Comparison of ENCODE assay signal across 9 mouse cellular contexts in genomic region chr4:58944206-58944553, GRCm38 (mm10). TPM values are rescaled to one million over a fixed set of nuclear protein-coding genes. Genes with fewer than 3 reads are reported as not detected.
DNase-seq lines count a peak whose midpoint lies in the region; ATAC-seq and TF ChIP-seq lines count a peak whose summit lies in the region.
"Had no signal": no experiment of that assay in that cellular context is flagged by ENCODE, and none has a peak within 500 bp of the region (broad histone marks: within the 10 kb centered on the region; RNA-seq: fewer than 3 reads in every experiment).

No protein-coding gene starts in this region.

- H3K36me3 ChIP-seq in heart, embryonic 13.5 days = no peaks in the 10 kb centered on the region
- H3K36me3 ChIP-seq in E14TG2a.4 (ENCODE audit: insufficient read depth, low read length) = no peaks in the 10 kb centered on the region
- no peaks in the 10 kb centered on the region for H3K36me3 ChIP-seq in forebrain, postnatal 0 days (ENCODE audit: insufficient read depth)
- no peaks in the 10 kb centered on the region for H3K36me3 ChIP-seq in liver, postnatal 0 days (replicated peaks; ENCODE audit: insufficient read depth, low read length)

- peak overlapping the region; percentile 82 for H3K9ac ChIP-seq in heart, embryonic 13.5 days
- H3K9ac ChIP-seq in forebrain, postnatal 0 days = peak overlapping the region; percentile 70
- 0 out of 2 replicates have a peak overlapping the region, but pooled peaks have one; percentile 55 for H3K9ac ChIP-seq in liver, postnatal 0 days (replicated peaks)

- H3K27me3 ChIP-seq in heart, embryonic 13.5 days (replicated peaks) = peaks cover 20% of the 10 kb centered on the region
- peaks cover 61% of the 10 kb centered on the region for H3K27me3 ChIP-seq in E14TG2a.4 (ENCODE audit: insufficient read depth, low read length)
- H3K27me3 ChIP-seq in forebrain, postnatal 0 days (ENCODE audit: insufficient read depth, low read length) = no peaks in the 10 kb centered on the region
- peaks cover 12% of the 10 kb centered on the region; the same call in 1 of the 2 replicates for H3K27me3 ChIP-seq in liver, postnatal 0 days (ENCODE audit: insufficient read depth, low read length)

- peak overlapping the region; percentile 73 for H3K4me3 ChIP-seq in heart, embryonic 13.5 days
- peak overlapping the region; percentile 87 for H3K4me3 ChIP-seq in E14TG2a.4 (replicated peaks; ENCODE audit: low read length)
- H3K4me3 ChIP-seq in forebrain, postnatal 0 days (ENCODE audit: low read depth, low read length) = peak overlapping the region; percentile 67
- H3K4me3 ChIP-seq in liver, postnatal 0 days (ENCODE audit: low read depth, low read length) = peak overlapping the region; percentile 67

- no peak for TF ChIP-seq EP300 in liver, postnatal 0 days (IDR thresholded peaks at IDR 0.05; ENCODE audit: low read depth)

- 20% methylated on average over 6 of the region's 6 CpGs for WGBS in heart, embryonic 13.5 days
- WGBS in forebrain, postnatal 0 days = 18% methylated on average over 6 of the region's 6 CpGs
- WGBS in liver, postnatal 0 days (ENCODE audit: insufficient replicate concordance) = 14% methylated on average over 6 of the region's 6 CpGs

- no peak overlapping the region for H3K27ac ChIP-seq in heart, embryonic 13.5 days (replicated peaks)
- H3K27ac ChIP-seq in forebrain, postnatal 0 days (ENCODE audit: low read depth, low read length) = peak overlapping the region; percentile 78; the same call in 1 of the 2 replicates
- no peak overlapping the region for H3K27ac ChIP-seq in liver, postnatal 0 days (ENCODE audit: low read depth)
- H3K27ac ChIP-seq: macrophage had no signal

- intact Hi-C loops in heart, postnatal 14 days (cut with DNase I) = no loop called here

- H3K4me1 ChIP-seq in heart, embryonic 13.5 days = peaks cover 8% of the 10 kb centered on the region; the same call in 1 of the 2 replicates
- peaks cover 6% of the 10 kb centered on the region for H3K4me1 ChIP-seq in E14TG2a.4 (replicated peaks; ENCODE audit: low read depth, low read length)
- H3K4me1 ChIP-seq in forebrain, postnatal 0 days (ENCODE audit: insufficient read depth) = no peaks in the 10 kb centered on the region
- H3K4me1 ChIP-seq in liver, postnatal 0 days (ENCODE audit: insufficient read depth) = peaks cover 13% of the 10 kb centered on the region

- H3K9me3 ChIP-seq in heart, embryonic 13.5 days = no peaks in the 10 kb centered on the region
- peaks cover 10% of the 10 kb centered on the region for H3K9me3 ChIP-seq in E14TG2a.4 (ENCODE audit: low read length)
- H3K9me3 ChIP-seq in forebrain, postnatal 0 days (ENCODE audit: low read length) = no peaks in the 10 kb centered on the region
- no peaks in the 10 kb centered on the region for H3K9me3 ChIP-seq in liver, postnatal 0 days (ENCODE audit: low read length)

- peak overlapping the region; percentile 78 for H3K4me2 ChIP-seq in heart, embryonic 13.5 days
- peak overlapping the region; percentile 79 for H3K4me2 ChIP-seq in forebrain, postnatal 0 days (ENCODE audit: low read depth)
- peak overlapping the region; percentile 96 for H3K4me2 ChIP-seq in liver, postnatal 0 days (ENCODE audit: low read depth, low read length)

- no peak for DNase-seq in heart, postnatal 14 days
- no peak for DNase-seq in forebrain, postnatal 0 days
- no peak for DNase-seq in liver, postnatal 0 days
- no peak for DNase-seq in right cerebral cortex, postnatal 36 days (ENCODE audit: low spot score in 2 of 2)
- no peak for DNase-seq in cerebellum, postnatal 36 days
- DNase-seq in ovary, postnatal 10 days (ENCODE audit: low spot score) = no peak

- ATAC-seq in heart, embryonic 13.5 days (ENCODE audit: extremely low read depth, insufficient number of reproducible peaks, low FRiP score, low TSS enrichment) = no peak
- 0 out of 2 replicates have a peak, but pooled peaks have one; percentile 3 for ATAC-seq in forebrain, postnatal 0 days
- no peak for ATAC-seq in liver, postnatal 0 days

- no peak for TF ChIP-seq CTCF in E14TG2a.4 (conservative IDR thresholded peaks at IDR 0.05; ENCODE audit: low read length)
- TF ChIP-seq CTCF in forebrain, postnatal 0 days (IDR thresholded peaks at IDR 0.05; ENCODE audit: low read depth) = no peak
- no peak for TF ChIP-seq CTCF in liver, postnatal 0 days (IDR thresholded peaks at IDR 0.05; ENCODE audit: low read depth)

RNA-seq across cellular contexts. Expression of gene Zkscan16, which starts 0.8 kb away (rescaled TPM):
- polyA plus RNA-seq in heart, embryonic 13.5 days (2015; fragmentation: Nextera tagmentation; extraction: Ambion mirVana) = 0.18 and 0.35 TPM in 2 replicates
- total RNA-seq in heart, postnatal 14 days (2021) = not detected
- 3.7 and 5.6 TPM in 2 replicates for total RNA-seq in forebrain, postnatal 0 days (2014; rRNA removed)
- polyA plus RNA-seq in forebrain, postnatal 0 days (2015; fragmentation: Nextera tagmentation; extraction: Ambion mirVana) = 0.44 and 1.5 TPM in 2 replicates
- 0.06 TPM in 1 of 2 replicates, not detected in the other for polyA plus RNA-seq in liver, postnatal 0 days (2015; fragmentation: Nextera tagmentation; extraction: Ambion mirVana)
- polyA plus RNA-seq: macrophage had no signal

RNA-seq across cellular contexts. Expression of gene Ecpas, which starts 31.6 kb away (rescaled TPM):
- 19.1 and 20.8 TPM in 2 replicates for polyA plus RNA-seq in heart, embryonic 13.5 days (2015; fragmentation: Nextera tagmentation; extraction: Ambion mirVana)
- total RNA-seq in heart, postnatal 14 days (2021) = 100 to 1,000 TPM; 166 to 176 TPM
- total RNA-seq in forebrain, postnatal 0 days (2014; rRNA removed) = 64.5 and 81.6 TPM in 2 replicates
- polyA plus RNA-seq in forebrain, postnatal 0 days (2015; fragmentation: Nextera tagmentation; extraction: Ambion mirVana) = 19.5 and 22.5 TPM in 2 replicates
- 9.1 and 13.0 TPM in 2 replicates for polyA plus RNA-seq in liver, postnatal 0 days (2015; fragmentation: Nextera tagmentation; extraction: Ambion mirVana)

RNA-seq across cellular contexts. Expression of gene Ptgr1, which starts 42.7 kb away (rescaled TPM):
- 8.5 and 10.7 TPM in 2 replicates for polyA plus RNA-seq in heart, embryonic 13.5 days (2015; fragmentation: Nextera tagmentation; extraction: Ambion mirVana)
- total RNA-seq in heart, postnatal 14 days (2021) = 1 to 10 TPM; 4.9 to 5.0 TPM
- total RNA-seq in forebrain, postnatal 0 days (2014; rRNA removed) = 2.0 and 2.8 TPM in 2 replicates
- 3.2 and 3.8 TPM in 2 replicates for polyA plus RNA-seq in forebrain, postnatal 0 days (2015; fragmentation: Nextera tagmentation; extraction: Ambion mirVana)
- polyA plus RNA-seq in liver, postnatal 0 days (2015; fragmentation: Nextera tagmentation; extraction: Ambion mirVana) = 6.4 and 6.8 TPM in 2 replicates

RNA-seq across cellular contexts. Expression of gene Dnajc25, which starts 50.7 kb away (rescaled TPM):
- 9.0 and 10.6 TPM in 2 replicates for polyA plus RNA-seq in heart, embryonic 13.5 days (2015; fragmentation: Nextera tagmentation; extraction: Ambion mirVana)
- total RNA-seq in heart, postnatal 14 days (2021) = 10 to 100 TPM; 16.2 to 16.5 TPM
- total RNA-seq in forebrain, postnatal 0 days (2014; rRNA removed) = 4.5 and 5.7 TPM in 2 replicates
- 4.6 and 8.5 TPM in 2 replicates for polyA plus RNA-seq in forebrain, postnatal 0 days (2015; fragmentation: Nextera tagmentation; extraction: Ambion mirVana)
- polyA plus RNA-seq in liver, postnatal 0 days (2015; fragmentation: Nextera tagmentation; extraction: Ambion mirVana) = 12.5 and 13.8 TPM in 2 replicates

RNA-seq across cellular contexts. Expression of gene Gm20503, which starts 58.8 kb away (rescaled TPM):
- polyA plus RNA-seq in heart, embryonic 13.5 days (2015; fragmentation: Nextera tagmentation; extraction: Ambion mirVana) = 11.0 and 11.6 TPM in 2 replicates
- 1 to 10 TPM; 2.5 to 5.5 TPM for total RNA-seq in heart, postnatal 14 days (2021)
- total RNA-seq in forebrain, postnatal 0 days (2014; rRNA removed) = not detected in 2 replicates
- polyA plus RNA-seq in forebrain, postnatal 0 days (2015; fragmentation: Nextera tagmentation; extraction: Ambion mirVana) = 8.6 and 11.8 TPM in 2 replicates
- polyA plus RNA-seq in liver, postnatal 0 days (2015; fragmentation: Nextera tagmentation; extraction: Ambion mirVana) = 17.6 and 17.7 TPM in 2 replicates
- polyA plus RNA-seq: macrophage had no signal
